Mouse (Mus musculus) heart, embryonic 15.5 days (tissue): ENCODE results near the gene Tppp2. TPM values are rescaled to one million over a fixed set of nuclear protein-coding genes. Genes with fewer than 3 reads are reported as not detected.

Experiments
- ATAC-seq: fragments of 200-750 bp; cut with Nextera tagmentation; replicated peaks from 2 replicates; pipeline ENCODE4 v1.8.0; 2017; ENCODE audit warnings: low read depth, moderate TSS enrichment; ENCODE audit not compliant: insufficient number of reproducible peaks, insufficient read depth, low FRiP score
- H3K27ac ChIP-seq: fragments of 300-500 bp; sonication (generic); 2 replicates; pipeline ENCODE4 v1.5.1; 2015; ENCODE audit warnings: mild to moderate bottlenecking, inconsistent platforms
- H3K27me3 ChIP-seq: fragments of 300-500 bp; sonication (generic); 2 replicates; pipeline ENCODE4 v1.6.1; 2015; ENCODE audit warnings: inconsistent platforms
- H3K36me3 ChIP-seq: fragments of 300-500 bp; sonication (generic); 2 replicates; pipeline ENCODE4 v1.6.1; 2015; ENCODE audit warnings: mild to moderate bottlenecking, inconsistent platforms
- H3K4me1 ChIP-seq: fragments of 300-500 bp; sonication (generic); replicated peaks from 2 replicates; pipeline ENCODE4 v1.6.1; 2015; ENCODE audit warnings: inconsistent platforms
- H3K4me2 ChIP-seq: fragments of 300-500 bp; sonication (generic); 2 replicates; pipeline ENCODE4 v1.6.1; 2015; ENCODE audit warnings: inconsistent platforms, mild to moderate bottlenecking, moderate library complexity
- H3K4me3 ChIP-seq: fragments of 300-500 bp; sonication (generic); 2 replicates; pipeline ENCODE4 v1.5.1; 2015; ENCODE audit warnings: mild to moderate bottlenecking, inconsistent platforms
- H3K9ac ChIP-seq: fragments of 300-500 bp; sonication (generic); 2 replicates; pipeline ENCODE4 v1.6.1; 2015; ENCODE audit warnings: mild to moderate bottlenecking, inconsistent platforms
- H3K9me3 ChIP-seq: fragments of 300-500 bp; sonication (generic); replicated peaks from 2 replicates; pipeline ENCODE4 v1.6.1; 2016; ENCODE audit warnings: inconsistent platforms
- WGBS: fragments of 180-500 bp; shearing (Covaris S2); methylation state at CpG from one replicate; pipeline ENCODE4 v1.1.7; 2015; ENCODE audit warnings: mixed read lengths; 5-methylcytosine and 5-hydroxymethylcytosine counted together
- polyA plus RNA-seq: library from polyadenylated mRNA; unstranded; fragments of >200 nt; fragmentation: Nextera tagmentation; extraction: Ambion mirVana; gene quantifications from 2 replicates; pipeline ENCODE4 v1.2.1, GENCODE M21; 2015

Tppp2 gene
- polyA plus RNA-seq, 1 experiment from 2014 or later = not detected

DNA sequence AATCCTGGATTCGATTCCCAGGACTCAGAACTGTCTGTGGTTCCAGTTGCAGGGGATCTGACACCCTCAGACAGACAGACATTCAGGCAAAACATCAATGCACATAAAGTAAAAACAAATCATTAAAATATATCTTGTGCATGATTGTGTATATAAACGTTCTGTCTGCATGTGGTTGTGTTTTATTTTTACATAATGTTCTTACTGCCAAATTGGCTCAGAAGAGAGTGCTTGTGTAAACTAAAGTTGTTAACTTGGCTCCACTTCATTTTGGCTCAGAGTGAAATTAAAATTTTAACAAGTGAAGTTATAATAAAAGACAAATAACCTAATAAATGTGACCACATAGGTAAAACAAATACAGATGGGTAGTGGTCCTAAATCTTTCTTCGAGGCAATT lies 49.2 kb downstream of the Tppp2 start:
- WGBS = 73% methylated on average over 3 of the region's 3 CpGs
- H3K9me3 ChIP-seq = no peaks in the 10 kb centered on the region

More for the DNA sequence above, 49.2 kb downstream of the Tppp2 start:
- ATAC-seq = no peak
- Histone ChIP-seq H3K4me2 (no peak overlapping the region), H3K4me1 (no peaks in the 10 kb centered on the region), H3K4me3 (no peak overlapping the region), H3K27ac (no peak overlapping the region), H3K9ac (no peak overlapping the region), H3K36me3 (no peaks in the 10 kb centered on the region), H3K27me3 (no peaks in the 10 kb centered on the region)

Other genes starting within 250 kb of the Tppp2 start
- not detected in 2 replicates for gene Gm17079, start 223.0 kb upstream of the Tppp2 start, polyA plus RNA-seq
- gene Gm5800, start 201.2 kb upstream of the Tppp2 start, polyA plus RNA-seq = not detected in 2 replicates
- gene Ang4, start 144.8 kb upstream of the Tppp2 start, polyA plus RNA-seq = not detected in 2 replicates
- not detected in 2 replicates for gene AY358078, start 118.4 kb upstream of the Tppp2 start, polyA plus RNA-seq
- gene Ear6, start 64.7 kb upstream of the Tppp2 start, polyA plus RNA-seq = not detected in 2 replicates
- gene Mettl17, start 33.6 kb upstream of the Tppp2 start, polyA plus RNA-seq = 35.6 and 39.4 TPM in 2 replicates
- 0.29 and 0.34 TPM in 2 replicates for gene Slc39a2, start 25.5 kb upstream of the Tppp2 start, polyA plus RNA-seq
- gene Ndrg2, start 4.3 kb upstream of the Tppp2 start, polyA plus RNA-seq = 330 and 367 TPM in 2 replicates
- not detected in 2 replicates for gene Rnase13, start 4.3 kb downstream of the Tppp2 start, polyA plus RNA-seq
- 51.8 and 69.2 TPM in 2 replicates for gene Arhgef40, start 66.3 kb downstream of the Tppp2 start, polyA plus RNA-seq
- 0.60 and 0.68 TPM in 2 replicates for gene Tmem253, start 97.2 kb downstream of the Tppp2 start, polyA plus RNA-seq
- 18.1 and 23.6 TPM in 2 replicates for gene Zfp219, start 102.3 kb downstream of the Tppp2 start, polyA plus RNA-seq
- not detected in 2 replicates for gene Olfr221, start 124.0 kb downstream of the Tppp2 start, polyA plus RNA-seq
- 326 and 346 TPM in 2 replicates for gene Hnrnpc, start 185.6 kb downstream of the Tppp2 start, polyA plus RNA-seq
- 27.8 and 32.6 TPM in 2 replicates for gene Rpgrip1, start 192.3 kb downstream of the Tppp2 start, polyA plus RNA-seq